Mouse (Mus musculus): Measurements from ENCODE around the gene Sept9. TPM values are rescaled to one million over a fixed set of nuclear protein-coding genes. Genes with fewer than 3 reads are reported as not detected.

Sept9 gene
- polyA plus RNA-seq, 1 experiment from 2014 or later = 186 TPM

DNA sequence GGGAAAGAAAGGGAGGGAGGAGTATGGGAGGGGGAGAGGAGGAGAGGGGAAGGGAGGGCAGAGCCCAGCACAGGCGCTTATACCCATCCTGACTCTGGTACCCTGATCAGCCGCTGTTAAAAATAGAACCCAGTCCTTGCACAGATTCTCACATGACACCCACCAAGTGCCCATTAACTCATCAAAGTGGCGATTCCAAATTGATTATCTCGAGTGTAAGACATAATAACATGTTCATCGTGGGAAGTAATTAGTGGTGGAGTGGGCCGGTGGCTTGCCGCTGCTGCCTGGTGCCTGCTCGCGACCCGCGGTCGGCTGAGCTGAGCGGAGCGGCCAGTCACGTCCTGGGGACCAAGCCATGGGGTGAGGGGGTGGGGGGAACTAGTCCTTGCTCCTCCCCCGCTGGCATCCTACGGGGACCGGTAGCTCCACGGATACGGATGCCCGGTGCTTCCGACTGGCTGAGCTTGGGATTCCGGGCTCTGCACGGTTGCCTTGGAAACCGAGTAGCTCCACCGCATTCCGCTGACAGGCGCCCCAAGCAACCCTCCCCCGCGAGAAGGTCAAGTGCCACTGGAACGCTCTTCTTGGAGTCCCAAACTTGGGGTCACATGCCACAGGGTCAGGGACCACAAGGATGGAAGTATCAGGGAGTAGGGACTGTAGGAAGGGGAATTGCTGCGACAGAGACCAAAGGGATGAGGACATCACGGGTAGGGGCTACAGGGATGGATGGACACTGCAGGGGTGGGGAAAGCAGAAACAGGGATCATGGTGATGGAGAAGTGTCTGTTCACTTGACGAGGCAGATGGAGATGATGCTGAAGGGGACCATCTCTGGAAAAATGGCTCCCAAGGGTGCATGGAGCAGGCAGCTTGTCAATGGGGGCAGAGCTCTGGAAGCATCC lies 195.0 kb downstream of the Sept9 start:
- peaks cover 55% of the 10 kb centered on the region for H3K4me1 ChIP-seq
- H3K27me3 ChIP-seq (ENCODE audit: low read depth, poor library complexity, severe bottlenecking) = peaks cover 67% of the 10 kb centered on the region
- peak; percentile 74 for DNase-seq (ENCODE audit: low spot score)
- peak overlapping the region; percentile 56 for H3K4me3 ChIP-seq
- under 1% methylated on average over 34 of the region's 34 CpGs for WGBS
- peak overlapping the region; percentile 76 for H3K27ac ChIP-seq (replicated peaks)
- no peaks in the 10 kb centered on the region for H3K9me3 ChIP-seq (replicated peaks)
- no peaks in the 10 kb centered on the region for H3K36me3 ChIP-seq

DNA sequence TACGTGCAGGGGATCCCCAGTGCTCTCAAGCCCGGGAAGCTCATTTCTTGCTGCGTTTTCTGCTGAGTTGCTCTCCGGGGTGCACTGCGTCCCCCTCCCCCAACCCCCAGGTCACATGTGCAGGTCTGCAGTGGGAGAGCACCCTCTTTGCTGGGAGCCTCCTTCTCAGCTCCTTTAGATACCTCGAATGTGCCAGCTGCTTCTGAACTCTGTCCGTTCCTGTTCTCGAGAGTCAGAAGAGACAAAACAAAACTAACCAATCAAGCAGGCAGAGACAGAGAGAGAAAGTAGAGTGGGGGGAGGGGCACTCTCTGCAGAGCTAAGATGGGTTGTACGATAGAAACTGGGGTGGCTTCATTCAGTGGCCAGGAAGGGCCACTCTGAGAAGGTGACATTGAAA lies 195.8 kb downstream of the Sept9 start:
- 5% methylated on average over 9 of the region's 9 CpGs for WGBS
- Histone ChIP-seq H3K36me3 (no peaks in the 10 kb centered on the region), H3K4me3 (peak overlapping the region; percentile 56), H3K27ac (replicated peaks) (peak overlapping the region; percentile 76), H3K9me3 (replicated peaks) (no peaks in the 10 kb centered on the region), H3K27me3 (ENCODE audit: low read depth, poor library complexity, severe bottlenecking) (peaks cover 69% of the 10 kb centered on the region), H3K4me1 (peaks cover 52% of the 10 kb centered on the region)
- DNase-seq (ENCODE audit: low spot score) = no peak

DNA sequence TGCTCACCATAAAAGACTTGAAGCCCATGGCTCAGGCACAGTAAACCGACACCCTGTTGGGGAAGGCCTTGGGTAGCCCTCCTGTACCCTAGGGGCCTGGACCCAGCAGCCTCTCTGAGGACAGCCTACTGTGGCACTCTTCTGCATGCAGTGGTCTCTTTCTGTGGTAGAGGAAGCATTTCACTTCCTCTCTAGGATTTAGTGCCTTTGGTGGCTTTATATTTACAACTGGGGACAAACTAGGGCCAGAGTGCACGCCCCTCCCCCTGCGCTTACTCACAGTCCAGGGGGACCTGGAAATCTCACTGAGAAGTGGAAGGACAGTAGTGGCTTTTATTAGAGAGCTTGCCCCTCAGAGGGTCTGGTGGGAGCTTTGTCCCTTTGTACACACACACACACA lies 197.5 kb downstream of the Sept9 start:
- no peak overlapping the region for H3K4me3 ChIP-seq
- no peaks in the 10 kb centered on the region for H3K36me3 ChIP-seq
- peaks cover 43% of the 10 kb centered on the region for H3K4me1 ChIP-seq
- H3K9me3 ChIP-seq (replicated peaks) = peaks cover 4% of the 10 kb centered on the region
- WGBS = 80% methylated on average over 3 of the region's 3 CpGs
- peaks cover 75% of the 10 kb centered on the region for H3K27me3 ChIP-seq (ENCODE audit: low read depth, poor library complexity, severe bottlenecking)
- no peak for DNase-seq (ENCODE audit: low spot score)
- H3K27ac ChIP-seq (replicated peaks) = no peak overlapping the region

GRCm38 (mm10) chr11:117397755-117398154 lies 198.3 kb downstream of the Sept9 start:
- H3K27ac ChIP-seq (replicated peaks) = peak overlapping the region; percentile 0; the same call in 1 of the 2 replicates
- peaks cover 79% of the 10 kb centered on the region for H3K27me3 ChIP-seq (ENCODE audit: low read depth, poor library complexity, severe bottlenecking)
- no peak overlapping the region for H3K4me3 ChIP-seq
- peaks cover 43% of the 10 kb centered on the region for H3K4me1 ChIP-seq
- H3K36me3 ChIP-seq = no peaks in the 10 kb centered on the region
- no peak for DNase-seq (ENCODE audit: low spot score)
- 42% methylated on average over 4 of the region's 4 CpGs for WGBS
- peaks cover 11% of the 10 kb centered on the region for H3K9me3 ChIP-seq (replicated peaks)

- Histone ChIP-seq H3K4me3 (no peak overlapping the region), H3K27me3 (ENCODE audit: low read depth, poor library complexity, severe bottlenecking) (peaks cover 79% of the 10 kb centered on the region), H3K9me3 (replicated peaks) (peaks cover 11% of the 10 kb centered on the region), H3K4me1 (peaks cover 43% of the 10 kb centered on the region), H3K27ac (replicated peaks) (peak overlapping the region; percentile 0; the same call in 1 of the 2 replicates), H3K36me3 (no peaks in the 10 kb centered on the region)
- WGBS = 50% methylated on average over 7 of the region's 7 CpGs
- no peak for DNase-seq (ENCODE audit: low spot score)
Measured at GRCm38 (mm10) chr11:117398191-117398590, 198.7 kb downstream of the Sept9 start.

DNA sequence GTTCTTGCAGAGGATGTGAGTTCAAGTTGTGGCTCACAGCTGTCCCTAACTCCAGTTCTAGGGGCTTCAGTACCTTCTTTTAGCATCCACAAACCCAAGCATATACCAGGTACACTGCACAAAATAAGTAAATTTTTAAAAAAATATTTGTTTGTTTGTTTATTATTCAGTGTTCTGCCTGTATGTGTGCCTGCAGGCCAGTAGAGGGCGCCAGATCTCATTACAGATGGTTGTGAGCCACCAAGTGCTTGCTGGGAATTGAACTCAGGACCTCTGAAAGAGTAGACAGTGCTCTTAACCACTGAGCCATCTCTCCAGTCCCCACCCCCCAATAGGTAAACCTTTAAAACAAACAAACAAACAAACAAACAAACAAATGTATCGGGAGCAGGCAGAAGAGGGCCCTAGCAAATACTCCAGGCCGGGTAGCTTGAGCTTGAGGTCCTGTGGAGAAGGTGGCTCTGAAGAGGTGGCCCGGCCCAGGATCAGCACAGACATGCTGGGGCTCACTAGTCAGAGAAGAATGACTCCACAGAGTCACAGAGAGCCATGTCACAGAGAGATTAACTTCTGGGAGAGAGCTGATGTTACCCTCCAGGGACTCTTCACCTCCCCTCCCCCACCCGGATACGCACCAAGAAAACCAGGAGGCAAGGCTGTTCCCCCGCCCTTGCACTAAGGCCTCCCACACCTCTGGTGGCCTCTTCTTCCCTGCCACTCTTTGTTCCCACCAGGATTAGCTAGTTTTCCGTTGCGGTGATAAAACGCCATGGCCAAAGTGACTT lies 202.3 kb downstream of the Sept9 start:
- Histone ChIP-seq H3K36me3 (no peaks in the 10 kb centered on the region), H3K4me1 (peaks cover 48% of the 10 kb centered on the region), H3K27me3 (ENCODE audit: low read depth, poor library complexity, severe bottlenecking) (peaks cover 78% of the 10 kb centered on the region), H3K4me3 (no peak overlapping the region), H3K9me3 (replicated peaks) (peaks cover 11% of the 10 kb centered on the region), H3K27ac (replicated peaks) (no peak overlapping the region)
- DNase-seq (ENCODE audit: low spot score) = no peak
- WGBS = 87% methylated on average over 10 of the region's 10 CpGs

DNA sequence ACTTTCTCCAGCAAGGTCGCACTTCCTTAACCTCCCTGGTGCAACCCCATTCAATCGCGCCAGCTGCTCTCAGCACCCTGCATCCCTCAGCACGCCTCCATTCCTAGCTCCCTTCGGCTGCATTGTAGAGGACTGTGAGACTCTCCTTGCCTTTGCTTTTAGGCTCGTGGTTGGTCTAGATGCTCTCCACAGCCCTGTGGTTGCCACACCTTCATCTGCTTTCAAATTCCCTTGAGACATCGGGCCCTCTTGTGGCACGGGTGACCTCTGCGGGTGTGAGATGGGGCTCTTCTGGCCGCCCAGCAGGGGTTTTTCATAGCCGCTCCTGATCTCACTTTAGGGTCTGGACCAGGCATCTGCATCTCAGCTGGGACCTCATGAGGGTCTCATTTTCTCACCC lies 203.1 kb downstream of the Sept9 start:
- no peak for DNase-seq (ENCODE audit: low spot score)
- H3K27me3 ChIP-seq (ENCODE audit: low read depth, poor library complexity, severe bottlenecking) = peaks cover 74% of the 10 kb centered on the region
- no peak overlapping the region for H3K4me3 ChIP-seq
- H3K36me3 ChIP-seq = no peaks in the 10 kb centered on the region
- WGBS = 85% methylated on average over 11 of the region's 11 CpGs
- H3K4me1 ChIP-seq = peaks cover 51% of the 10 kb centered on the region
- no peak overlapping the region; the same call in 1 of the 2 replicates for H3K27ac ChIP-seq (replicated peaks)
- H3K9me3 ChIP-seq (replicated peaks) = peaks cover 11% of the 10 kb centered on the region

DNA sequence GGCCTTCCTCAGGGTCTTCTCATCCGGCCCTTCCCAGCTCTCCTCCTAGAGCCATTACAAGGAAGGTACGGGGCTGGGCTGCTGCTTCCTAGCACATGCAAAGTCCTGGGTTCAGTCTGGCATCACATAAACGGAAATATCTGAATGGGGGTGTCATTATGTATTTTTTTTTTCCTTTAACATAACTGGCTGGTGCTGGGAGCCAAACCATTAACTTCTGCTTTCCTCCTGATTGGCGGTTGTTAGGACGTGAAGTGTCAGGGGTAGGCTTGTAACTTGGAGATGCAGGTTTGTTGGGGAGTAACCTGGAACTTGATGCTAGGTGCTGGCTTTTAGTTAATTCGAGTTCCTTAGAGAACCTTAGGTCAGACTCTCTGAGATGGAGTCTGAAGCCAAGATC lies 203.6 kb downstream of the Sept9 start:
- Histone ChIP-seq H3K9me3 (replicated peaks) (peaks cover 11% of the 10 kb centered on the region), H3K4me1 (peaks cover 52% of the 10 kb centered on the region), H3K36me3 (no peaks in the 10 kb centered on the region), H3K27ac (replicated peaks) (no peak overlapping the region; the same call in 1 of the 2 replicates), H3K4me3 (no peak overlapping the region), H3K27me3 (ENCODE audit: low read depth, poor library complexity, severe bottlenecking) (peaks cover 69% of the 10 kb centered on the region)
- 92% methylated on average over 6 of the region's 6 CpGs for WGBS
- DNase-seq (ENCODE audit: low spot score) = no peak

DNA sequence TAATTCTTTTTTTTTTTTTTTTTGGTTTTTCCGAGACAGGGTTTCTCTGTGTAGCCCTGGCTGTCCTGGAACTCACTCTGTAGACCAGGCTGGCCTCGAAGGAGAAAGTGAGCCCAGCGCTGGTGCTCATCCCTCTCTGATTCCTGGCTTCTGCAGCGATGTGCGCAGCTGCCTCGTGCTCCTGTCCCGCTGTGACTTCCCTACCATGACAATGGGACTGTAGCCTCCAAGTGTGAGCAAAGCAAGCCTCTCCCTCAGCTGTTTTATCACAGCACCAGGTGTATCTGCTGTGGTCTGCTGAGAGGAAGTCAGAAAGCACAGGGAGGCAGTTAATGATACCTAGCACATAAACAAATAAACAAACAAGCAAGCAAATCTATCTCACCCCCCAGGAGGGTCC lies 204.3 kb downstream of the Sept9 start:
- no peak for DNase-seq (ENCODE audit: low spot score)
- WGBS = 34% methylated on average over 7 of the region's 7 CpGs
- peaks cover 11% of the 10 kb centered on the region for H3K9me3 ChIP-seq (replicated peaks)
- H3K36me3 ChIP-seq = no peaks in the 10 kb centered on the region
- H3K27me3 ChIP-seq (ENCODE audit: low read depth, poor library complexity, severe bottlenecking) = peaks cover 69% of the 10 kb centered on the region
- H3K27ac ChIP-seq (replicated peaks) = peak overlapping the region; percentile 72
- H3K4me1 ChIP-seq = peaks cover 56% of the 10 kb centered on the region
- H3K4me3 ChIP-seq = no peak overlapping the region

DNA sequence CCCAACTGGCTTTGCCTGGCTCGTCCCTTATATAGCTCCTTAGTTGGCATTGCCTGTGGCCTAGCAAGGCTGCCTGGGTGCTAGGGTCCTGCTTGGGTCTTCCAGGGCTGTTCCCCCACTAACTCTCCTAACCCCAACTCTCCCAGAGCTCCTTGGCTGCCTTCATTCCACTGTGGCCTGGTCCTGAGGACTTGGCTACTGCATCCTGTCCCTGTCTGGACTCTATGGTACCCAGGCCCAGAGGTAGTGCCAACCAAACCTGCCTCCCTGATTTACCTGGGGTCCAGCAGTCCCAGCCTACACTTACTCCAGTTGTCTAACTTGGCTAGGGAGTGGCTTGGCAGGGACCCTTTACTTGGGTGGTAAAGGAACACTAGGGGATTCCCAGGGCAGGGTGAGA lies 207.2 kb downstream of the Sept9 start:
- 78% methylated on average over 1 of the region's 1 CpGs for WGBS
- no peak for DNase-seq (ENCODE audit: low spot score)
- Histone ChIP-seq H3K9me3 (replicated peaks) (peaks cover 9% of the 10 kb centered on the region), H3K27me3 (ENCODE audit: low read depth, poor library complexity, severe bottlenecking) (peaks cover 79% of the 10 kb centered on the region), H3K4me1 (peaks cover 67% of the 10 kb centered on the region), H3K27ac (replicated peaks) (peak overlapping the region; percentile 94), H3K4me3 (peak overlapping the region; percentile 54; the same call in 1 of the 2 replicates), H3K36me3 (no peaks in the 10 kb centered on the region)

- peaks cover 67% of the 10 kb centered on the region for H3K4me1 ChIP-seq
- H3K27ac ChIP-seq (replicated peaks) = peak overlapping the region; percentile 94
- DNase-seq (ENCODE audit: low spot score) = no peak
- H3K9me3 ChIP-seq (replicated peaks) = peaks cover 7% of the 10 kb centered on the region
- peak overlapping the region; percentile 54 for H3K4me3 ChIP-seq
- H3K36me3 ChIP-seq = no peaks in the 10 kb centered on the region
- H3K27me3 ChIP-seq (ENCODE audit: low read depth, poor library complexity, severe bottlenecking) = peaks cover 84% of the 10 kb centered on the region
- WGBS = 3% methylated on average over 4 of the region's 4 CpGs
Measured at GRCm38 (mm10) chr11:117407196-117407595, 207.7 kb downstream of the Sept9 start.

DNA sequence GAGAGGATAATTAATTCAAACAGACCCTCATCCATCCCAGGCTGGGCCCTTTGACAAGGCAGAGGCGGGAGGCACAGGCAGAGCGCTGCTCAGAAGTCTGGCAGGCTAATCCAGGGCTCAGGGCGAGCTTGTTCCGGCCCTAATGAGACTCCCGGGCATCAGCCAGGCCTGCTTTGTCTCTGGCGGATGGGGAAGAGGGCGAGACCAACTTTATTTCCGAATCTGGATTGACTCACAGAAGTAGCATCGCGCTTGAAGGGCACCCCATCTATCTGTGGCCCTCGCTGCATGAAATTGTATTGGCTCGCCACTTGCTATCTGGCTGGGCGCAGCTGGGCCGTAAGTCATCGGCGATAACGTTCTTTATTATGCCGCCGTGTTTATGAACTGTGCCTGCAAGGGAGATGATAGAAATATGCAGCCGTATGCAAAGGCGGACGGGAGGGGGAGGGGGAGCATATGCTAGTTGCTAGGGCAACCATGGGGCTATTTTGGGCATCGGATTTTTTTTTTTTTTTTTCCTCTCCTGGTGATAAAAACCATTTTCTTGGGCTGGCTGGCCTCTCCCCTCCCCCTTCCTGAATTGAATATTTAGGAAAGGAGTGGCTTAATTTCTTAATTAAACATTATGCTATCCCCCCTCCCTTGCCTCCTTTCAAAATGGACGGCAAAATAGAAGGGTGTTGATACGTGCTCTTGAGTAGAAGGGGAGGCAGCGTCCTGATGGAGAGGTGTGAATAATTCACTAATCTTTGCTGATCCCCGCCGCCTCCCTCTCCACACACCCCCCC lies 208.4 kb downstream of the Sept9 start:
- Histone ChIP-seq H3K27me3 (ENCODE audit: low read depth, poor library complexity, severe bottlenecking) (peaks cover 85% of the 10 kb centered on the region), H3K9me3 (replicated peaks) (0 out of 2 replicates have a peak, but pooled peaks cover 4% of the 10 kb centered on the region), H3K27ac (replicated peaks) (peak overlapping the region; percentile 94), H3K36me3 (no peaks in the 10 kb centered on the region), H3K4me3 (peak overlapping the region; percentile 54), H3K4me1 (peaks cover 67% of the 10 kb centered on the region)
- peak; percentile 86 for DNase-seq (ENCODE audit: low spot score)
- WGBS = under 1% methylated on average over 28 of the region's 28 CpGs

Measured in midbrain, embryonic 10.5 days (tissue).